Mouse (Mus musculus) liver, embryonic 11.5 days (tissue): Measurements from ENCODE around the gene Cdh13. TPM values are rescaled to one million over a fixed set of nuclear protein-coding genes. Genes with fewer than 3 reads are reported as not detected.

Experiments used
- ATAC-seq: fragments of 200-750 bp; cut with Nextera tagmentation; replicated peaks from 2 replicates; pipeline ENCODE4 v1.8.0; 2017; ENCODE audit warnings: moderate number of reproducible peaks, mild to moderate bottlenecking, moderate TSS enrichment, moderate library complexity; ENCODE audit not compliant: low FRiP score
- DNase-seq: peaks from one replicate; pipeline ENCODE4 v3.0.0-alpha.2; 2017; ENCODE audit warnings: low spot score
- H3K27ac ChIP-seq: fragments of 300-500 bp; sonication (generic); 2 replicates; pipeline ENCODE4 v1.5.1; 2014; ENCODE audit warnings: mild to moderate bottlenecking, low read depth, low read length, control low read depth
- H3K27me3 ChIP-seq: fragments of 300-500 bp; sonication (generic); replicated peaks from 2 replicates; pipeline ENCODE4 v1.6.1; 2014; ENCODE audit warnings: low read length, mixed read lengths; ENCODE audit not compliant: control insufficient read depth, insufficient read depth
- H3K36me3 ChIP-seq: fragments of 300-500 bp; sonication (generic); 2 replicates; pipeline ENCODE4 v1.6.1; 2014; ENCODE audit warnings: mild to moderate bottlenecking, low read length, moderate library complexity, mixed read lengths; ENCODE audit not compliant: control insufficient read depth, insufficient read depth
- H3K4me1 ChIP-seq: fragments of 300-500 bp; sonication (generic); replicated peaks from 2 replicates; pipeline ENCODE4 v1.6.1; 2014; ENCODE audit warnings: low read length, mixed read lengths; ENCODE audit not compliant: control insufficient read depth, insufficient read depth
- H3K4me2 ChIP-seq: fragments of 300-500 bp; sonication (generic); 2 replicates; pipeline ENCODE4 v1.6.1; 2014; ENCODE audit warnings: mild to moderate bottlenecking, control low read depth, moderate library complexity
- H3K4me3 ChIP-seq: fragments of 300-500 bp; sonication (generic); 2 replicates; pipeline ENCODE4 v1.5.1; 2014; ENCODE audit warnings: low read depth, low read length, control low read depth
- H3K9ac ChIP-seq: fragments of 300-500 bp; sonication (generic); 2 replicates; pipeline ENCODE4 v1.6.1; 2014; ENCODE audit warnings: low read depth, low read length, control low read depth
- H3K9me3 ChIP-seq: fragments of 300-500 bp; sonication (generic); 2 replicates; pipeline ENCODE4 v1.6.1; 2016; ENCODE audit warnings: low read length, inconsistent platforms, mixed read lengths; ENCODE audit not compliant: control insufficient read depth
- WGBS: fragments of 180-500 bp; shearing (Covaris S2); extraction: QIAGEN DNeasy Blood & Tissue Kit; methylation state at CpG from one replicate; pipeline ENCODE4 v1.1.7; 2014; 5-methylcytosine and 5-hydroxymethylcytosine counted together
- polyA plus RNA-seq: library from polyadenylated mRNA; unstranded; fragments of >200 nt; fragmentation: Nextera tagmentation; extraction: Ambion mirVana; gene quantifications from 2 replicates; pipeline ENCODE4 v1.2.1, GENCODE M21; 2014

The Cdh13 gene
- polyA plus RNA-seq, 1 experiment from 2014 or later = 2.9 TPM

- no peak overlapping the region for H3K4me2 ChIP-seq
- DNase-seq (no peak), ATAC-seq (no peak)
- H3K36me3 ChIP-seq = no peaks in the 10 kb centered on the region
- no peak overlapping the region for H3K27ac ChIP-seq
- H3K9me3 ChIP-seq = no peaks in the 10 kb centered on the region; the same call in 1 of the 2 replicates
- WGBS = 90% methylated on average over 3 of the region's 3 CpGs
- no peak overlapping the region for H3K4me3 ChIP-seq
- no peaks in the 10 kb centered on the region for H3K4me1 ChIP-seq
- no peaks in the 10 kb centered on the region for H3K27me3 ChIP-seq
- no peak overlapping the region for H3K9ac ChIP-seq
Measured at GRCm38 (mm10) chr8:119254358-119254757, 970.8 kb downstream of the Cdh13 start.

- no peaks in the 10 kb centered on the region for H3K4me1 ChIP-seq
- no peak overlapping the region for H3K4me2 ChIP-seq
- H3K4me3 ChIP-seq = no peak overlapping the region
- WGBS = 30% methylated on average over 11 of the region's 11 CpGs
- no peaks in the 10 kb centered on the region; the same call in 1 of the 2 replicates for H3K9me3 ChIP-seq
- H3K27me3 ChIP-seq = no peaks in the 10 kb centered on the region
- ATAC-seq (no peak), DNase-seq (no peak)
- no peaks in the 10 kb centered on the region for H3K36me3 ChIP-seq
- H3K9ac ChIP-seq = no peak overlapping the region
- no peak overlapping the region for H3K27ac ChIP-seq
Measured at GRCm38 (mm10) chr8:119258642-119259041, 975.1 kb downstream of the Cdh13 start.

GRCm38 (mm10) chr8:119263750-119264149 is 980.2 kb downstream of the Cdh13 start:
- Histone ChIP-seq H3K9me3 (no peaks in the 10 kb centered on the region), H3K4me2 (no peak overlapping the region), H3K27me3 (no peaks in the 10 kb centered on the region), H3K4me3 (no peak overlapping the region), H3K36me3 (no peaks in the 10 kb centered on the region), H3K4me1 (no peaks in the 10 kb centered on the region), H3K9ac (no peak overlapping the region), H3K27ac (no peak overlapping the region)
- 74% methylated on average over 7 of the region's 7 CpGs for WGBS
- ATAC-seq = no peak
- DNase-seq = no peak

- Histone ChIP-seq H3K4me1 (no peaks in the 10 kb centered on the region), H3K27me3 (no peaks in the 10 kb centered on the region), H3K9me3 (no peaks in the 10 kb centered on the region), H3K4me2 (no peak overlapping the region), H3K4me3 (no peak overlapping the region), H3K36me3 (no peaks in the 10 kb centered on the region), H3K27ac (no peak overlapping the region), H3K9ac (no peak overlapping the region)
- DNase-seq (no peak), ATAC-seq (no peak)
- 81% methylated on average over 4 of the region's 4 CpGs for WGBS
Measured at GRCm38 (mm10) chr8:119266304-119266703, 982.8 kb downstream of the Cdh13 start.

- 52% methylated on average over 3 of the region's 3 CpGs for WGBS
Measured at GRCm38 (mm10) chr8:119269576-119269975, 986.0 kb downstream of the Cdh13 start.

GRCm38 (mm10) chr8:119270371-119270770 is 986.8 kb downstream of the Cdh13 start:
- H3K4me2 ChIP-seq = no peak overlapping the region
- no peaks in the 10 kb centered on the region for H3K9me3 ChIP-seq
- DNase-seq (no peak), ATAC-seq (no peak)
- H3K27me3 ChIP-seq = no peaks in the 10 kb centered on the region
- 87% methylated on average over 9 of the region's 9 CpGs for WGBS
- no peak overlapping the region for H3K27ac ChIP-seq
- no peaks in the 10 kb centered on the region for H3K4me1 ChIP-seq
- H3K4me3 ChIP-seq = no peak overlapping the region
- no peak overlapping the region for H3K9ac ChIP-seq
- no peaks in the 10 kb centered on the region for H3K36me3 ChIP-seq

More at GRCm38 (mm10) chr8:119269576-119269975, 986.0 kb downstream of the Cdh13 start:
- Histone ChIP-seq H3K4me2 (no peak overlapping the region), H3K27ac (no peak overlapping the region), H3K9me3 (no peaks in the 10 kb centered on the region), H3K9ac (no peak overlapping the region), H3K4me3 (no peak overlapping the region), H3K27me3 (no peaks in the 10 kb centered on the region), H3K36me3 (no peaks in the 10 kb centered on the region), H3K4me1 (no peaks in the 10 kb centered on the region)
- no peak for DNase-seq
- no peak for ATAC-seq

GRCm38 (mm10) chr8:119272891-119273290 is 989.4 kb downstream of the Cdh13 start:
- H3K27ac ChIP-seq = no peak overlapping the region
- H3K9ac ChIP-seq = no peak overlapping the region
- H3K36me3 ChIP-seq = no peaks in the 10 kb centered on the region
- DNase-seq (no peak), ATAC-seq (no peak)
- H3K27me3 ChIP-seq = no peaks in the 10 kb centered on the region
- whole genome bisulfite sequencing = 71% methylated on average over 8 of the region's 8 CpGs
- no peak overlapping the region for H3K4me2 ChIP-seq
- no peaks in the 10 kb centered on the region for H3K9me3 ChIP-seq
- H3K4me3 ChIP-seq = no peak overlapping the region
- H3K4me1 ChIP-seq = no peaks in the 10 kb centered on the region

- Histone ChIP-seq H3K9ac (no peak overlapping the region), H3K9me3 (no peaks in the 10 kb centered on the region), H3K4me2 (no peak overlapping the region), H3K27ac (no peak overlapping the region), H3K4me1 (no peaks in the 10 kb centered on the region), H3K27me3 (no peaks in the 10 kb centered on the region), H3K4me3 (no peak overlapping the region), H3K36me3 (no peaks in the 10 kb centered on the region)
- 83% methylated on average over 1 of the region's 1 CpGs for WGBS
- ATAC-seq (no peak), DNase-seq (no peak)
Measured at GRCm38 (mm10) chr8:119275442-119275841, 991.9 kb downstream of the Cdh13 start.

GRCm38 (mm10) chr8:119277047-119277451 is 993.5 kb downstream of the Cdh13 start:
- no peaks in the 10 kb centered on the region for H3K9me3 ChIP-seq
- no peaks in the 10 kb centered on the region for H3K36me3 ChIP-seq
- H3K4me3 ChIP-seq = no peak overlapping the region
- H3K4me2 ChIP-seq = no peak overlapping the region
- no peak overlapping the region for H3K27ac ChIP-seq
- H3K27me3 ChIP-seq = no peaks in the 10 kb centered on the region
- WGBS = 64% methylated on average over 3 of the region's 3 CpGs
- no peak for DNase-seq
- ATAC-seq = no peak
- H3K9ac ChIP-seq = no peak overlapping the region
- H3K4me1 ChIP-seq = no peaks in the 10 kb centered on the region
